Mouse (Mus musculus) MEL (cell line): ENCODE results near the gene Dlx3. TPM values are rescaled to one million over a fixed set of nuclear protein-coding genes. Genes with fewer than 3 reads are reported as not detected.

Source experiments
- DNase-seq: peaks from one replicate; pipeline ENCODE4 v3.0.0; 2011; ENCODE audit warnings: low read depth, low spot score
- H3K27ac ChIP-seq: 2 replicates; pipeline ENCODE4 v1.5.1; 2012; ENCODE audit warnings: low read depth, mild to moderate bottlenecking, control low read depth, low read length, moderate library complexity; ENCODE audit not compliant: control insufficient read depth
- H3K27me3 ChIP-seq, 2 experiments: fragments of 150-350 bp in 1 of 2; sonication (generic) in 1 of 2; 2 replicates each; pipeline ENCODE4 v1.6.1; 2012; ENCODE audit warnings: low read length in 2 of 2, mild to moderate bottlenecking in 2 of 2, improper control_type of control experiment in 1 of 2, moderate library complexity in 1 of 2; ENCODE audit not compliant: insufficient read depth in 2 of 2, control insufficient read depth in 1 of 2
- H3K36me3 ChIP-seq, 2 experiments: 2 replicates each; pipeline ENCODE4 v1.6.1; 2012 to 2014; ENCODE audit warnings: low read length in 2 of 2, improper control_type of control experiment in 1 of 2, inconsistent platforms in 1 of 2, mild to moderate bottlenecking in 1 of 2; ENCODE audit not compliant: insufficient read depth in 2 of 2, control insufficient read depth in 1 of 2
- H3K4me1 ChIP-seq, 2 experiments: fragments of 150-350 bp in 1 of 2; sonication (generic) in 1 of 2; 2 replicates each; pipeline ENCODE4 v1.6.1; 2012; ENCODE audit warnings: low read length in 2 of 2, improper control_type of control experiment in 1 of 2, mild to moderate bottlenecking in 1 of 2; ENCODE audit not compliant: insufficient read depth in 2 of 2, control insufficient read depth in 1 of 2
- H3K4me3 ChIP-seq, 2 experiments: fragments of 150-350 bp in 1 of 2; sonication (generic) in 1 of 2; 2 replicates each; pipeline ENCODE4 v1.5.1; 2012; ENCODE audit warnings: low read depth in 2 of 2, low read length in 2 of 2, mild to moderate bottlenecking in 2 of 2, moderate library complexity in 2 of 2, control low read depth in 1 of 2, improper control_type of control experiment in 1 of 2; ENCODE audit not compliant: control insufficient read depth in 1 of 2, insufficient read depth in 1 of 2
- H3K79me2 ChIP-seq: 2 replicates; pipeline ENCODE4 v1.6.1; 2012; ENCODE audit warnings: mild to moderate bottlenecking, low read length, moderate library complexity; ENCODE audit not compliant: control insufficient read depth, poor library complexity, insufficient read depth
- H3K9ac ChIP-seq: 2 replicates; pipeline ENCODE4 v1.6.1; 2012; ENCODE audit warnings: low read depth, mild to moderate bottlenecking, control low read depth, low read length, moderate library complexity; ENCODE audit not compliant: control insufficient read depth, poor library complexity, severe bottlenecking
- H3K9me3 ChIP-seq: fragments of 150-350 bp; sonication (generic); replicated peaks from 2 replicates; pipeline ENCODE4 v1.6.1; 2012; ENCODE audit warnings: mild to moderate bottlenecking, low read length, improper control_type of control experiment, moderate library complexity; ENCODE audit not compliant: insufficient read depth
- BHLHE40 ChIP-seq: IDR thresholded peaks from 2 replicates; pipeline ENCODE4 v1.6.1; 2012; ENCODE audit warnings: low read depth, mild to moderate bottlenecking, inconsistent platforms, low read length, improper control_type of control experiment, borderline replicate concordance
- CHD2 ChIP-seq: IDR thresholded peaks from 2 replicates; pipeline ENCODE4 v1.6.1; 2011; ENCODE audit warnings: low read length, improper control_type of control experiment
- ETS1 ChIP-seq: IDR thresholded peaks from 2 replicates; pipeline ENCODE4 v1.6.1; 2012; ENCODE audit warnings: low read depth, mild to moderate bottlenecking, inconsistent platforms, low read length, improper control_type of control experiment, moderate library complexity
- MAFK ChIP-seq: IDR thresholded peaks from 2 replicates; pipeline ENCODE4 v1.6.1; 2011; ENCODE audit warnings: low read depth, mild to moderate bottlenecking, low read length, improper control_type of control experiment, borderline replicate concordance
- MAX ChIP-seq: IDR thresholded peaks from 2 replicates; pipeline ENCODE4 v1.6.1; 2011; ENCODE audit warnings: low read length, improper control_type of control experiment
- MAZ ChIP-seq: IDR thresholded peaks from 2 replicates; pipeline ENCODE4 v1.6.1; 2012; ENCODE audit warnings: low read depth, mild to moderate bottlenecking, inconsistent platforms, low read length, improper control_type of control experiment
- MXI1 ChIP-seq: IDR thresholded peaks from 2 replicates; pipeline ENCODE4 v1.6.1; 2011; ENCODE audit warnings: mild to moderate bottlenecking, low read depth, low read length, improper control_type of control experiment
- MYB ChIP-seq: IDR thresholded peaks from 2 replicates; pipeline ENCODE4 v1.6.1; 2011; ENCODE audit warnings: mild to moderate bottlenecking, low read depth, low read length, improper control_type of control experiment
- NRF1 ChIP-seq: IDR thresholded peaks from 2 replicates; pipeline ENCODE4 v1.6.1; 2014; ENCODE audit warnings: low read depth, mild to moderate bottlenecking, inconsistent platforms, low read length, improper control_type of control experiment, moderate library complexity; ENCODE audit not compliant: poor library complexity, insufficient read depth, severe bottlenecking
- POLR2A ChIP-seq, 2 experiments: IDR thresholded peaks; 2 replicates each; pipeline ENCODE4 v1.6.1; 2011 to 2012; ENCODE audit warnings: low read length in 2 of 2, mild to moderate bottlenecking in 2 of 2, control low read depth in 1 of 2, improper control_type of control experiment in 1 of 2, low read depth in 1 of 2, moderate library complexity in 1 of 2; ENCODE audit not compliant: control insufficient read depth in 1 of 2, insufficient read depth in 1 of 2, poor library complexity in 1 of 2
- SMC3 ChIP-seq: IDR thresholded peaks from 2 replicates; pipeline ENCODE4 v1.6.1; 2011; ENCODE audit warnings: low read depth, low read length, improper control_type of control experiment
- TAL1 ChIP-seq: IDR thresholded peaks from 2 replicates; pipeline ENCODE4 v1.6.1; 2012; ENCODE audit warnings: mild to moderate bottlenecking, inconsistent platforms, low read length, moderate library complexity, mixed read lengths
- TCF12 ChIP-seq: IDR thresholded peaks from 2 replicates; pipeline ENCODE4 v1.6.1; 2014; ENCODE audit warnings: low read depth, mild to moderate bottlenecking, inconsistent platforms, low read length, improper control_type of control experiment, moderate library complexity
- UBTF ChIP-seq: IDR thresholded peaks from 2 replicates; pipeline ENCODE4 v1.6.1; 2012; ENCODE audit warnings: low read depth, mild to moderate bottlenecking, inconsistent platforms, low read length, improper control_type of control experiment, moderate library complexity, borderline replicate concordance; ENCODE audit not compliant: insufficient read depth
- USF1 ChIP-seq: IDR thresholded peaks from 2 replicates; pipeline ENCODE4 v1.6.1; 2014; ENCODE audit warnings: low read depth, mild to moderate bottlenecking, inconsistent platforms, low read length, improper control_type of control experiment, moderate library complexity
- USF2 ChIP-seq, 2 experiments: IDR thresholded peaks; 2 replicates each; pipeline ENCODE4 v1.6.1; 2011 to 2012; ENCODE audit warnings: improper control_type of control experiment in 2 of 2, low read length in 2 of 2, borderline replicate concordance in 1 of 2, inconsistent platforms in 1 of 2, low read depth in 1 of 2, mild to moderate bottlenecking in 1 of 2; ENCODE audit not compliant: insufficient read depth in 1 of 2
- ZC3H11A ChIP-seq: IDR thresholded peaks from 2 replicates; pipeline ENCODE4 v1.6.1; 2012; ENCODE audit warnings: low read depth, mild to moderate bottlenecking, inconsistent platforms, low read length, improper control_type of control experiment
- ZNF384 ChIP-seq: IDR thresholded peaks from 2 replicates; pipeline ENCODE4 v1.6.1; 2012; ENCODE audit warnings: low read depth, mild to moderate bottlenecking, inconsistent platforms, low read length, improper control_type of control experiment
- polyA plus RNA-seq, 2 experiments: library from polyadenylated mRNA; stranded (reverse) in 1 of 2; unstranded in 1 of 2; fragments of >175 nt in 1 of 2; fragments of >200 nt in 1 of 2; gene quantifications; 2 replicates each; pipeline versions ENCODE4 v1.2.1 to v1.2.4; 2012; ENCODE audit warnings: low replicate concordance in 2 of 2, low read depth in 1 of 2; ENCODE audit not compliant: insufficient read length in 2 of 2, insufficient read depth in 1 of 2, missing spikeins in 1 of 2
- total RNA-seq: library from RNA; depleted of rRNA; stranded (reverse); fragments of 300-350 nt; gene quantifications from 2 replicates; pipeline ENCODE4 v1.2.3, GENCODE M21; 2012

Gene Dlx3
- total and polyA plus RNA-seq, 3 experiments, result not detected

- H3K27me3 ChIP-seq, result peaks cover 8 to 10% of the 10 kb centered on the region in 2 experiments; a peak in 3 of 4 replicates
- H3K27ac ChIP-seq, result no peak overlapping the region
- no peaks in the 10 kb centered on the region for H3K9me3 ChIP-seq
- H3K36me3 ChIP-seq, result no peaks in the 10 kb centered on the region
- H3K4me3 ChIP-seq, result no peak overlapping the region
- H3K9ac ChIP-seq, result no peak overlapping the region
- H3K79me2 ChIP-seq, result no peaks in the 10 kb centered on the region
- DNase-seq, result no peak
- H3K4me1 ChIP-seq, result no peaks in the 10 kb centered on the region
- no peak for TF ChIP-seq POLR2A (IDR thresholded peaks at IDR 0.05; ENCODE audit: control insufficient read depth in 1 of 2, insufficient read depth in 1 of 2, low read depth in 1 of 2, low read length in 2 of 2, poor library complexity in 1 of 2)
- TF ChIP-seq ETS1, result no peak
- TF ChIP-seq MAFK, result no peak
- TF ChIP-seq ZC3H11A, result no peak
- no peak for TF ChIP-seq NRF1
- TF ChIP-seq MAX, result no peak
- TF ChIP-seq MAZ, result no peak
- TF ChIP-seq ZNF384, result no peak
These were observed 44.5 kb upstream of the Dlx3 start for GRCm38 (mm10) chr11:95075197-95076040.

- no peaks in the 10 kb centered on the region for H3K9me3 ChIP-seq
- no peak overlapping the region for H3K9ac ChIP-seq
- no peaks in the 10 kb centered on the region for H3K4me1 ChIP-seq
- H3K27ac ChIP-seq, result no peak overlapping the region
- H3K36me3 ChIP-seq, result no peaks in the 10 kb centered on the region
- peaks cover 7 to 8% of the 10 kb centered on the region in 2 experiments; a peak in 3 of 4 replicates for H3K27me3 ChIP-seq
- H3K79me2 ChIP-seq, result no peaks in the 10 kb centered on the region
- DNase-seq, result no peak
- no peak for TF ChIP-seq SMC3
- no peak for TF ChIP-seq MAFK
- TF ChIP-seq UBTF, result no peak
- TF ChIP-seq ZNF384, result no peak
- TF ChIP-seq MXI1, result no peak
- TF ChIP-seq TAL1, result no peak
- no peak for TF ChIP-seq MYB
- TF ChIP-seq MAX, result no peak
- no peak for TF ChIP-seq CHD2
- TF ChIP-seq POLR2A (IDR thresholded peaks at IDR 0.05; ENCODE audit: control insufficient read depth in 1 of 2, insufficient read depth in 1 of 2, low read depth in 1 of 2, low read length in 2 of 2, poor library complexity in 1 of 2), result no peak
- no peak for TF ChIP-seq USF2 (IDR thresholded peaks at IDR 0.05; ENCODE audit: borderline replicate concordance in 1 of 2, insufficient read depth in 1 of 2, low read depth in 1 of 2, low read length in 2 of 2)
- no peak for TF ChIP-seq USF1
- TF ChIP-seq BHLHE40, result no peak
- TF ChIP-seq TCF12, result no peak
- no peak overlapping the region for H3K4me3 ChIP-seq
These were observed 43.8 kb upstream of the Dlx3 start for GRCm38 (mm10) chr11:95076041-95076535.
